Mouse (Mus musculus): ENCODE measurements around the gene Utrn. TPM values are rescaled to one million over a fixed set of nuclear protein-coding genes. Genes with fewer than 3 reads are reported as not detected.

Gene Utrn
- polyA plus RNA-seq, 3 experiments from 2014 or later = 143 to 631 (median 388) TPM

DNA sequence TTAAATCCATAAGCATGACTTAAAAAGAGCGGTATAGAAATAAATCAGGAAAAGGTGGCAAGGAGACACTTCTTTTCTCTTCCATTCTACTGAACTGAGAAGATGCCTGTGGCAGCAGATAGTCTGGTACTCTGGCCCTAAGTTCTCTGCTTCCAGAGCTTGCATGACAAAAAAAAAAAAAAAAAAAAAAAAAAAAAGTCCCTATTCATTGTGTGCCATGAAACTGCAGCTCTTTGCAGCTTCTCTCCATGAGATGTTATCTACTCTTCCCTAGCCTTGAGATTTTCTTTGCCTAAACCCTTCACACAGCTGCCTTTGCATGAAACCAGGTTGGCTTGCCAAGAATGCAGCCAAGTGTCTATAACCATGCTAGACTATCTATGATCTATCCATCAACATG, 489.0 kb downstream of the Utrn start:
- ATAC-seq = no peak

- no peak for ATAC-seq
Measured at GRCm38 (mm10) chr10:12379123-12379522, 490.0 kb downstream of the Utrn start.

DNA sequence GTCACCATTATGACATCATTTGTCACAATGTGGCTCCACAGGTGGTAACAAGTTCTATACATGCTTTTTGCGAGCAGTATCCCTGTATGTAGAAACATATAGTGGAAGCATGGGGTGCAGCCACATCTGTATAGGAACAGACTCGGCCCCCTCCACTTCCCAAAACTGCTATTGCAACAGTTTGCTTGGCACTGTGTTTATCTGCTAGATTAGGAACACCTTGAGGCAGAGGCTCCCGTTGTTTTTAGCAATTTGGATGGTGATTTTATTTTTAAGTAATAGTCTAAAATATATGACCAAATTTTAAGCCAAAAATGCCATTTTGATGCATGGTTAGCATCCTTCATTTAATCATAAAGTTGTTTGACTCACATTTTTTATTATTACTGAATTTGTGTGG, 491.4 kb downstream of the Utrn start:
- no peak for ATAC-seq

DNA sequence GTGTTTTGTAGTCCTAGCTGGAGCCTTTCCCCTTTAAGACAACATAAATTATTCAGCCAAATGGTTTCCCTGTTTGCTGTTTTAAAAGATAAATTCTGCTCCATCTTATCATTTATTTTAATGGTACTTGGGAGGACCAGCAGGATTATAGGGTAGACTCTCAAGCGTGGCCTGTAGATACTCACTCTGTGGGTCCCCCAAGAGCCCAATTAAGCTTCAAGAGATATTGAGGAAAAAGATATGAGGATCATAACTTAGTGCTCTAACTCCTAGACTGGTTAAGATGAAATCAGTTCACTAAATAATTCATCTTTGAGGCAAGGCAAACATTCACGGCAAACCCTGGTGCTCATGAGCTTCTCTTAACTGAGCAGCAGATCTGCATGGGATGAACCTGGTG, 493.1 kb downstream of the Utrn start:
- ATAC-seq = no peak

DNA sequence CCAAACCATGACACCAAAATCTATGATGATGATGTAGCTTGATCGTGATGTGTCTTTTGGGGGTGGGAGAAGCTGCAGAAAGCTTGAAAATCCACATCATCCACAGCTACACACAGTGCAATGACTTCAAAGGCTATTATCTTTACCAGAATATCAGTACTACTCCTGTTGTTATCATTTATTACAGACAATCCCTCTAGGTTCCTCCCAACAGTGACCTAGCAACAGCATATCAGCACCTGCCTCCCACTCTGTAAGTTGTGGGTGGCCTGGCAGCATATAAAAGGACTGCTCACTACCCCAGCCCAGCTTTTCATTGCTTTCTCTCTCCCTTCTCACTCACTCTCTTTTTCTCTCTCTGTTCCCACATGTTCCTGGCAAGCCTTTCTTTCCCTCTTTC, 494.4 kb downstream of the Utrn start:
- ATAC-seq = no peak

- ATAC-seq = no peak
Measured at GRCm38 (mm10) chr10:12354556-12354955, 514.6 kb downstream of the Utrn start.

GRCm38 (mm10) chr10:12354106-12354505, 515.1 kb downstream of the Utrn start:
- no peak for ATAC-seq

- ATAC-seq = no peak
Measured at GRCm38 (mm10) chr10:12339704-12340558, 529.2 kb downstream of the Utrn start.

DNA sequence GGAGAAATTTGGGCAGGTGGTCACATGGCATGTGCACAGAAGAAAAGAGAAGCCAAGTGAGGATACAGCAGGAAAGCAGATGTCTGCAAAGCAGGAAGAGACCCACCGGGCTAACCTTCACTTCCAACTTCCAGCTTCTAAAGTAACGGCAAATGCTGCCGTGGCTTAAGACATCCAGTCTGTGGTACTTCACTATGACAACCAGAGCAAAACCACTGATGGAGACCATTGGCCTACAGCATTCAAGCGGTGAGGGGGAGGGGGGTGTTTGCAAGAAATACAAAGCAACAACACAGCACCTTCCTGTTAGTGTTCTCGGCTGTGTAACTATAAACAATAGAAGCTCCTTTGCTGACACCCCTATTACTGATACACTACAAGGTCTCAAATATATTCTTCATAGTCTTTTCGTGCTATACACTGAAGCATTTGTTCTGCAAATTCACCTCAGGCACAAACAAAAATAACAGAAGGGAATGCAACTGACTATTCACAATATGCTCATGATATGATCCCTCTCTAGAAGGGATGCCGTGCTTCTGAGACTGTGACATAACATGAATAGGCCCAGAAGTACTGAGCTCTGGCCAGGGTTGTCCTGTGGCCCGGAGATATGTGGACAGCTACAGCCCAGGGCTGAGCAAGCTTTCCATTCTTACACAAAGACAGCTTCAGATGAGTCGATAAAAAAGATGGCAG, 530.0 kb downstream of the Utrn start:
- no peak for ATAC-seq

Other genes starting within 250 kb of the Utrn start
- gene Stx11, start 94.9 kb upstream of the Utrn start, polyA plus RNA-seq (2017; shearing (Covaris generic)) = 10 to 100 TPM; 19.2 to 28.4 (median 20.6) TPM
- gene Sf3b5, start 136.0 kb upstream of the Utrn start, polyA plus RNA-seq (2017; shearing (Covaris generic)) = 10 to 100 TPM; 37.0 to 38.5 (median 37.3) TPM
- 1 to 10 TPM in 2 of 3 experiments, under 1 TPM in 1; 0.25 to 2.8 (median 2.2) TPM for gene Plagl1, start 191.1 kb upstream of the Utrn start, polyA plus RNA-seq (2017; shearing (Covaris generic))